Mouse (Mus musculus) MEL (cell line): ENCODE data around the gene Maml3.

Experiments
- CHD2 ChIP-seq: IDR thresholded peaks from 2 replicates; pipeline ENCODE4 v1.6.1; 2011; ENCODE audit warnings: low read length, improper control_type of control experiment
- CTCF ChIP-seq, 3 experiments: IDR thresholded peaks in 2 of 3; conservative IDR thresholded peaks in 1 of 3; 2 replicates each; pipeline ENCODE4 v1.5.1; 2011 to 2012; ENCODE audit warnings: low read length in 3 of 3, low read depth in 2 of 3, mild to moderate bottlenecking in 2 of 3, improper control_type of control experiment in 1 of 3, inconsistent platforms in 1 of 3, mixed read lengths in 1 of 3, moderate library complexity in 1 of 3; ENCODE audit not compliant: control insufficient read depth in 1 of 3, insufficient read depth in 1 of 3, poor library complexity in 1 of 3, severe bottlenecking in 1 of 3
- ELF1 ChIP-seq: IDR thresholded peaks from 2 replicates; pipeline ENCODE4 v1.6.1; 2014; ENCODE audit warnings: low read depth, mild to moderate bottlenecking, inconsistent platforms, low read length, improper control_type of control experiment, moderate library complexity
- EP300 ChIP-seq, 2 experiments: IDR thresholded peaks; 2 replicates each; pipeline ENCODE4 v1.6.1; 2011; ENCODE audit warnings: improper control_type of control experiment in 2 of 2, low read length in 2 of 2, low read depth in 1 of 2, mild to moderate bottlenecking in 1 of 2
- GATA1 ChIP-seq: IDR thresholded peaks from 2 replicates; pipeline ENCODE4 v1.6.1; 2011; ENCODE audit warnings: low read depth, low read length, improper control_type of control experiment
- MAZ ChIP-seq: IDR thresholded peaks from 2 replicates; pipeline ENCODE4 v1.6.1; 2012; ENCODE audit warnings: low read depth, mild to moderate bottlenecking, inconsistent platforms, low read length, improper control_type of control experiment
- POLR2A ChIP-seq, 2 experiments: IDR thresholded peaks; 2 replicates each; pipeline ENCODE4 v1.6.1; 2011 to 2012; ENCODE audit warnings: low read length in 2 of 2, mild to moderate bottlenecking in 2 of 2, control low read depth in 1 of 2, improper control_type of control experiment in 1 of 2, low read depth in 1 of 2, moderate library complexity in 1 of 2; ENCODE audit not compliant: control insufficient read depth in 1 of 2, insufficient read depth in 1 of 2, poor library complexity in 1 of 2
- POLR2AphosphoS2 ChIP-seq: IDR thresholded peaks from 2 replicates; pipeline ENCODE4 v1.6.1; 2011; ENCODE audit warnings: low read length, improper control_type of control experiment
- RCOR1 ChIP-seq: IDR thresholded peaks from 2 replicates; pipeline ENCODE4 v1.6.1; 2012; ENCODE audit warnings: low read depth, mild to moderate bottlenecking, inconsistent platforms, low read length, improper control_type of control experiment
- TAL1 ChIP-seq: IDR thresholded peaks from 2 replicates; pipeline ENCODE4 v1.6.1; 2012; ENCODE audit warnings: mild to moderate bottlenecking, inconsistent platforms, low read length, moderate library complexity, mixed read lengths
- TBP ChIP-seq: IDR thresholded peaks from 2 replicates; pipeline ENCODE4 v1.8.0; 2011; ENCODE audit warnings: low read depth, low read length, improper control_type of control experiment
- USF2 ChIP-seq, 2 experiments: IDR thresholded peaks; 2 replicates each; pipeline ENCODE4 v1.6.1; 2011 to 2012; ENCODE audit warnings: improper control_type of control experiment in 2 of 2, low read length in 2 of 2, borderline replicate concordance in 1 of 2, inconsistent platforms in 1 of 2, low read depth in 1 of 2, mild to moderate bottlenecking in 1 of 2; ENCODE audit not compliant: insufficient read depth in 1 of 2
- ZNF384 ChIP-seq: IDR thresholded peaks from 2 replicates; pipeline ENCODE4 v1.6.1; 2012; ENCODE audit warnings: low read depth, mild to moderate bottlenecking, inconsistent platforms, low read length, improper control_type of control experiment

DNA sequence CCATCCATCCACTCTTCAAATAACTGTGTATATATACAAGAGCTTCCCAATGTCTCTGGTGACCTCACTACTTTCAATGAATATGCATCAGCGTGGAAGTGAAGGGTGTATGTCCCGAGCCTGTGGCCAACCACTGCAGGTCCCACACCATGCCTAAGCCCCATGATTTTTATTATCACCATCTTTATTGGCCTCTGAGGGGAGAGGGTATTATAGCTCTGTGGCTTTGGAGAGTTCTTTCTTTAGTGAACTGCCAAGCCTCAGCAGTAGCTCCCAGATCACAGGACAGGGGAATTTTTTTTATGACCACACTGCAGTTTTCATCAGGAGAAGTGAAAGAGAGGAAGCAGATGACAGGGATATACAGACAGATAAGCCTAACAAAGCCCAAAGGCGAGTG, 326.7 kb downstream of the Maml3 start:
- TF ChIP-seq EP300 (IDR thresholded peaks at IDR 0.05; ENCODE audit: low read depth in 1 of 2, low read length in 2 of 2) (no peak), CTCF (IDR thresholded peaks at IDR 0.05 in 2 of 3, conservative IDR thresholded peaks at IDR 0.05 in 1 of 3; ENCODE audit: control insufficient read depth in 1 of 3, insufficient read depth in 1 of 3, low read depth in 2 of 3, low read length in 3 of 3, poor library complexity in 1 of 3, severe bottlenecking in 1 of 3) (no peak), ELF1 (no peak), TAL1 (no peak), POLR2A (IDR thresholded peaks at IDR 0.05; ENCODE audit: control insufficient read depth in 1 of 2, insufficient read depth in 1 of 2, low read depth in 1 of 2, low read length in 2 of 2, poor library complexity in 1 of 2) (no peak), USF2 (IDR thresholded peaks at IDR 0.05; ENCODE audit: borderline replicate concordance in 1 of 2, insufficient read depth in 1 of 2, low read depth in 1 of 2, low read length in 2 of 2) (no peak), CHD2 (no peak), ZNF384 (no peak), GATA1 (no peak), POLR2AphosphoS2 (no peak), MAZ (no peak), TBP (no peak), RCOR1 (no peak)
